Mouse (Mus musculus): Measurements from ENCODE around the gene Igflr1. TPM values are rescaled to one million over a fixed set of nuclear protein-coding genes. Genes with fewer than 3 reads are reported as not detected.

Gene Igflr1
- polyA plus RNA-seq, 1 experiment from 2014 or later = 4.5 TPM

DNA sequence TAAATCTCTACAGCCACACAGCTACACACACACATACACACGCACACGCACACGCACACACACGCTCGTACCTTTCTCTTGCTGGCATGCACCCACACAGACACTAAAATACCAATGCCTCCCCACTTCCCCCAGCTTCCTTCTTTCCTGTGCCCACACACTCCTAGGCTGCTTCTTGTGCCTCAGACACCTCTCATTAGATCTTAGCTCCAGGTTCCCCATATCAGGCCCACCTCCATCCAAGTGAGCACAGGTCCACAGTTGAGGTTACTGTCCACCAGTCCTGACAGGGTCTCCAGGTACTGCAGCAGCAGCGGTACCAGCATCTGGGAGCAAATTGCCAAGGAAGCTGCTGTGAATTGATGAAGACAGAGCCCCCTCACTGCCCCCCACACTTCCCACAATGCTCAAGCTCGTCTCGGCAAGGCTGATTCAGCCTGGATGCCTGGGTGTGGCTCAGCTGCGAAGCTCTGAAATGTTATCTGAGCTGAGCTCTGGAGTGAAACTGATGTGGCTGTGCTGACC lies 33.9 kb upstream of the Igflr1 start:
- Histone ChIP-seq H3K36me3 (ENCODE audit: control insufficient read depth, insufficient read depth, low read length) (peaks cover 35% of the 10 kb centered on the region), H3K4me3 (ENCODE audit: low read depth, low read length) (no peak overlapping the region), H3K9ac (ENCODE audit: low read depth, low read length) (peak overlapping the region; percentile 23; the same call in 1 of the 2 replicates), H3K4me2 (ENCODE audit: low read length) (peak overlapping the region; percentile 18; the same call in 1 of the 2 replicates), H3K9me3 (replicated peaks; ENCODE audit: control insufficient read depth, low read length, poor library complexity, severe bottlenecking) (no peaks in the 10 kb centered on the region), H3K4me1 (ENCODE audit: control insufficient read depth, insufficient read depth, low read length) (peaks cover 35% of the 10 kb centered on the region), H3K27me3 (ENCODE audit: control insufficient read depth, insufficient read depth, low read depth, low read length) (no peaks in the 10 kb centered on the region), H3K27ac (ENCODE audit: low read length) (no peak overlapping the region)
- no peak for ATAC-seq
- 87% methylated on average over 9 of the region's 9 CpGs for WGBS

DNA sequence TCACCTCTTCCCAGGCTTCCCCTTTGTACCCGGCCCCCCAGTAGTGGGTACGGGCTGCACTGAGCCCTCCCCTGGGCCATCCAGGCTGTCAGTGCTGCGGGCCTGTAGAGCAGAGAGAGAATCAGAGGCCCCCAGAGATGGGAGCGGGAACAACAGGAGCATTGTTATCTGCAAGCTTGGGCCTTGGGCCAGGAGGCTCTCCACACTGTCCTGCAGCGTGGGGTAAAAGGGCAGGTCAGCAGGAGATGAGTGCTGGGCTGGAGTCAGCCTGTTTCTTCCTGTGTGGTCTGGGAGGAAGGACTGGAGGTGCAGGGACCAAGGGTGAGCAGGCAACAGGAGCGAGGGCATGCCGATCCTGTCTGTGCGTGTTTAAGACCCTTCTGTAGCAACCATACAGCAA lies 32.3 kb upstream of the Igflr1 start:
- H3K36me3 ChIP-seq (ENCODE audit: control insufficient read depth, insufficient read depth, low read length) = peaks cover 27% of the 10 kb centered on the region
- no peaks in the 10 kb centered on the region for H3K9me3 ChIP-seq (replicated peaks; ENCODE audit: control insufficient read depth, low read length, poor library complexity, severe bottlenecking)
- WGBS = 6% methylated on average over 8 of the region's 8 CpGs
- no peak for ATAC-seq
- H3K4me2 ChIP-seq (ENCODE audit: low read length) = peak overlapping the region; percentile 89
- H3K27ac ChIP-seq (ENCODE audit: low read length) = peak overlapping the region; percentile 96
- H3K4me3 ChIP-seq (ENCODE audit: low read depth, low read length) = peak overlapping the region; percentile 80
- H3K27me3 ChIP-seq (ENCODE audit: control insufficient read depth, insufficient read depth, low read depth, low read length) = no peaks in the 10 kb centered on the region
- H3K4me1 ChIP-seq (ENCODE audit: control insufficient read depth, insufficient read depth, low read length) = peaks cover 35% of the 10 kb centered on the region
- H3K9ac ChIP-seq (ENCODE audit: low read depth, low read length) = peak overlapping the region; percentile 93

DNA sequence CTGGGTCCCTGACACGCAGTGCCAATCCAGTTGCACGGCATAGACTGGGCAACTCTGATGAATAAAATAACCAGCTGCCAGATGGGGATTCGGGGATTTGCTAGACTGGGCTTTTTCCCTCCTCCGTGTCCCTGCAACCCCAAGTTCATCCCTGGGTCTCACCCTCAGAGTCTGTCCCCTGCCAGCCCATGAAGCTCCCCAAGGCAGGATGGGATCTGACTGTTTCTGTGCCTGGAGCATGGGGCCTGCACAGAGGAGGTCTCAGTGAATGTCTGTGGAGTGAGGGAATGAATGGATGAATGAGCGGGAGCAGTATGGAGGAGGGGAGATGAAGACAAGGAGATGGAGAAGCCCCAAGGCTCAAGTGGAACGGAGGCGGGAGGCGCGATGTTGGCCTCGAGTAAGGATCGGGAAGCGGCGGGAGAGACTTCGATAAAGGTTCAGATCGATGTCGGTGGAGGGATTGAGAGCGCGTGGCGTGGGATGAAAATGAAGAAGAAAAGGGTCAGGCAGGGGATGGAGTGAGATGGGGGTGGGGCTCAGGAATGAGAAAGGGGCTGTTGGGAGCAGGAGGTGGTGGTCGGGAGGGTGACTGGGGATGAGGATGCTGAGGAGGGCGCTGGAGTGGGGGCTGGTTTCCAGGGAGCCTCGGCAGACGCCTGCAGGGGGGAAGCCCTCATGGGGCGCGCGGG lies 31.1 kb upstream of the Igflr1 start:
- Histone ChIP-seq H3K27ac (ENCODE audit: low read length) (peak overlapping the region; percentile 96), H3K9ac (ENCODE audit: low read depth, low read length) (peak overlapping the region; percentile 93), H3K36me3 (ENCODE audit: control insufficient read depth, insufficient read depth, low read length) (peaks cover 17% of the 10 kb centered on the region), H3K4me3 (ENCODE audit: low read depth, low read length) (peak overlapping the region; percentile 80), H3K4me1 (ENCODE audit: control insufficient read depth, insufficient read depth, low read length) (peaks cover 35% of the 10 kb centered on the region), H3K27me3 (ENCODE audit: control insufficient read depth, insufficient read depth, low read depth, low read length) (no peaks in the 10 kb centered on the region), H3K4me2 (ENCODE audit: low read length) (peak overlapping the region; percentile 89), H3K9me3 (replicated peaks; ENCODE audit: control insufficient read depth, low read length, poor library complexity, severe bottlenecking) (no peaks in the 10 kb centered on the region)
- 2% methylated on average over 26 of the region's 26 CpGs for WGBS
- peak; percentile 49 for ATAC-seq

DNA sequence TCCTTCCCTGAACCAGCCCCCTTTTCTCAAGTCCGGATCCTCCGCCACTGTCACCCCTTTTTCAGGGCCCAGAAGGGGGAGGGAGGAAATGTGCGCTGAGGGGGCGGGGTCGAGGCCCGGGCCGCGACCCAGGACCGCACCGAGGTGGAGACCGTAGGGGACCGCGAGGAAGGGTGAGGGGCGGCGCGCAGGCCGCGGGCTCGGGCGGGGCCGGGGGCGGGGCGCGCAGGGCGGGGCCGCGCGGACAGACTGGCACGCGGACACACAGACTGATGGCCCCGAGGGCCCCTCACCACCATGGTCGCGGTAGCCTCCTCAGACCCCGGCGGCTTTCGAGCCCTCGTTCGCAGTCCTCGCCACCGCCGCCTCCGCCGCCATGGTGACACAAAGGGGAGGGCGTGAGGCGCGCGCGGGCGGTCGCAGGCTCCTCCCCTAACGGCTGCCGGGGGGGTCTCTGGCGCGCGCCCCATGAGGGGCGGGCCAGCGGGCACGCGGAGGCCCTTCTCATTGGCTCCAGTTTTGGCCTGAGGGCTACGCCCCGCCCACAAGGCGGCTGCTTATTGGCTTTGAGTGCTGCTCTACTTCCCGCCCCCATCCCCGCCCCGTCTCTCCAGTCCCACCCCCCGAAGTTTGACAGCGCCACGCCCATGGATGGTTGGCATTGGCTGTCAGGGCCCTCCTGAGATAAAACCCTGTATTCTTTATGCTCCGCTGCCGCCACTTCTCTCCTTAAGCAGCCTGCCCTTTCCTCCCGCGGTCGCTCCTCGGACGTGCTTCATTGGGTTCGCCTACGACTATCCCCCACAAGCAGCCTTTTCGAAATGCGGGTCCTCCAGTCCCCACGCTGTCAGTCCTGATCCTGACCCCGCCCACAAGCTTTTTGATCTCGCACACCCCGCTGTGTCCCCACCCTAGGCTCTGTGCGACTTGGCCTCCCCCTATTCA lies 30.3 kb upstream of the Igflr1 start, which contains the start of gene Arhgap33:
Gene Arhgap33, minus strand, starts transcription at position 428 of the 945 bp plus-strand sequence.
- peak within 1 kb of the TSS; percentile 96 for H3K27ac ChIP-seq (ENCODE audit: low read length)
- H3K9me3 ChIP-seq (replicated peaks; ENCODE audit: control insufficient read depth, low read length, poor library complexity, severe bottlenecking) = no peaks in the 10 kb centered on the region
- peak within 1 kb of the TSS; percentile 89 for H3K4me2 ChIP-seq (ENCODE audit: low read length)
- peak within 1 kb of the TSS; percentile 80 for H3K4me3 ChIP-seq (ENCODE audit: low read depth, low read length)
- ATAC-seq = peak; percentile 90
- peak within 1 kb of the TSS; percentile 93 for H3K9ac ChIP-seq (ENCODE audit: low read depth, low read length)
- H3K36me3 ChIP-seq (ENCODE audit: control insufficient read depth, insufficient read depth, low read length) = peaks cover 13% of the 10 kb centered on the region; the same call in 1 of the 2 replicates
- under 1% methylated on average over 71 of the region's 84 CpGs for WGBS
- H3K4me1 ChIP-seq (ENCODE audit: control insufficient read depth, insufficient read depth, low read length) = peaks cover 35% of the 10 kb centered on the region
- no peaks in the 10 kb centered on the region for H3K27me3 ChIP-seq (ENCODE audit: control insufficient read depth, insufficient read depth, low read depth, low read length)

DNA sequence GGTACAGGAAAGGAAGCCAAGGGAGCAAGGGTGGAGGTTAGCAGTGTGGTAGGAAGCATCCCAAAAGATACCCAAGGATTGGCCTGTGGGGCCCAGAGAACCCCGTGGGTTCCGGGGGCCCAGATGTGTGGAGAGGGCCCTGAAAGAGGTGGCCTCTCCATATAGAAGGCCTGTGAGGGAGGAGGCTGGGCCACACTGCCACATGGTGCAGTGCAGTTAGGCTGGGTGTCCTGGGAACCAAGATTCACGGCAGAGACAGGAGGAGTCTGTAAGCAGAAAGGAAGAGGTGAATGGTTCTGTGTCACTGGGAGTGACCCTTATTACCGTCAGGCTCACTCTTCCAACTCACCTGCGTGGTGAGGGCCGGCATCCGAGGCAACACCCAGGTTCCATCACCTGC lies 24.7 kb upstream of the Igflr1 start:
- Histone ChIP-seq H3K4me3 (ENCODE audit: low read depth, low read length) (no peak overlapping the region), H3K9me3 (replicated peaks; ENCODE audit: control insufficient read depth, low read length, poor library complexity, severe bottlenecking) (no peaks in the 10 kb centered on the region), H3K9ac (ENCODE audit: low read depth, low read length) (no peak overlapping the region), H3K27me3 (ENCODE audit: control insufficient read depth, insufficient read depth, low read depth, low read length) (no peaks in the 10 kb centered on the region), H3K4me2 (ENCODE audit: low read length) (no peak overlapping the region), H3K4me1 (ENCODE audit: control insufficient read depth, insufficient read depth, low read length) (peaks cover 5% of the 10 kb centered on the region; the same call in 1 of the 2 replicates), H3K36me3 (ENCODE audit: control insufficient read depth, insufficient read depth, low read length) (0 out of 2 replicates have a peak, but pooled peaks cover 7% of the 10 kb centered on the region), H3K27ac (ENCODE audit: low read length) (no peak overlapping the region)
- ATAC-seq = no peak
- 91% methylated on average over 7 of the region's 7 CpGs for WGBS

DNA sequence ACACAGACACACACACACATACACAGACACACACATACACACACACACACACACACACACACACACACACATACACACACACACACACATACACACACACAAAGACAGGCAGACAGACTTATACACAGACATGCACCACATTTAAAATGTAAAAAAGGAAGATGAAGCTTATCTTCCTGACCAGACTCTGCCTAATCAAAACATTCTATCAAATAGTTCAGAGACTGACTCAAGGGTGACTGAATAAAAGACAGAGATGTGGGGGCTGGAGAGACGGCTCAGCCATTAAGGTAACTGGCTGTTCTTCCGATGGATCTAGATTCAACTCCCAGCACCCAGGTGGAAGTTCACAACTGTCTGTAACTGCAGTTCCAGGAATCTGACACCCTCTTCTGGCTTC lies 20.9 kb upstream of the Igflr1 start:
- H3K4me3 ChIP-seq (ENCODE audit: low read depth, low read length) = no peak overlapping the region
- no peak overlapping the region for H3K4me2 ChIP-seq (ENCODE audit: low read length)
- H3K27ac ChIP-seq (ENCODE audit: low read length) = no peak overlapping the region
- H3K9me3 ChIP-seq (replicated peaks; ENCODE audit: control insufficient read depth, low read length, poor library complexity, severe bottlenecking) = no peaks in the 10 kb centered on the region
- ATAC-seq = no peak
- no peaks in the 10 kb centered on the region for H3K27me3 ChIP-seq (ENCODE audit: control insufficient read depth, insufficient read depth, low read depth, low read length)
- 0 out of 2 replicates have a peak, but pooled peaks cover 7% of the 10 kb centered on the region for H3K36me3 ChIP-seq (ENCODE audit: control insufficient read depth, insufficient read depth, low read length)
- no peak overlapping the region for H3K9ac ChIP-seq (ENCODE audit: low read depth, low read length)
- no peaks in the 10 kb centered on the region for H3K4me1 ChIP-seq (ENCODE audit: control insufficient read depth, insufficient read depth, low read length)
- WGBS = 93% methylated on average over 2 of the region's 2 CpGs

DNA sequence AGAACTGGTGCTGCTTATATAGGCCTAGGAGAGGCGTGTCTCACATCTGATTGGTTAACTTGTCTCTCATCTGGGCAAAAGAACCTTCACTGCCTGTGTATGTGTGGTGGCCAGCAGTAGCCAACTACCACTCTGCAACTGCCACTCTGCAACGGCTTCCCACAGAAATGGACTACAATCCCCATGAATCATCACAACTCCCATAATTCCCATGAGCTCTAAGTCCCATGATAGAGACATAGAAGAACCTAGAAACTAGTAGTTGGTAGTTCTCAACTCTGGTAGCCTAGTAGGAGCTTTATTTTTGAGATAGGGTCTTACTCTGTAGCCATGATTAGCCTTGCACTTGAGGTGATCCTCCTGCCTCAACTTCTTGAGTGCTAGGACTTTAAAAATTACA lies 15.3 kb upstream of the Igflr1 start:
- ATAC-seq = no peak
- no peaks in the 10 kb centered on the region for H3K9me3 ChIP-seq (replicated peaks; ENCODE audit: control insufficient read depth, low read length, poor library complexity, severe bottlenecking)
- peaks cover 11% of the 10 kb centered on the region for H3K4me1 ChIP-seq (ENCODE audit: control insufficient read depth, insufficient read depth, low read length)
- WGBS = 91% methylated on average over 1 of the region's 2 CpGs
- H3K27me3 ChIP-seq (ENCODE audit: control insufficient read depth, insufficient read depth, low read depth, low read length) = no peaks in the 10 kb centered on the region
- no peak overlapping the region for H3K4me3 ChIP-seq (ENCODE audit: low read depth, low read length)
- H3K36me3 ChIP-seq (ENCODE audit: control insufficient read depth, insufficient read depth, low read length) = peaks cover 2% of the 10 kb centered on the region
- H3K9ac ChIP-seq (ENCODE audit: low read depth, low read length) = no peak overlapping the region
- H3K27ac ChIP-seq (ENCODE audit: low read length) = no peak overlapping the region
- H3K4me2 ChIP-seq (ENCODE audit: low read length) = no peak overlapping the region

DNA sequence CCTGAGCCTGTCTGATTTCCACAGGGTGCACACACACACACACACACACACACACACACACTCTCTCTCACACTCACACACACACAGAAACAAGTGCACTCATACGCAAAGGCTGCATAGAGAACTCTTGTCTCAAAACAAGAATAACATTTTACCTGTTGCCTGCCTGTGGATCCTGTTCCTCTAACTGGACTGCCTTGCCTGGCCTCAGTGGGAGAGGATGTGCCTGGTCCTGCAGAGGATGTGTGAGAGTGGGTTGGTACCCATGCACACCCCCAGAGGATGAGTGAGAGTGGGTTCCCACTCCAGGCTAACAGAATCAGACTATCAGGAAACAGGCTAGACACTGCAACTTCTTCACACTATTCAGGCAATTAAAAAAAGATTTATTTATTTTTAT lies 14.6 kb upstream of the Igflr1 start:
- H3K9ac ChIP-seq (ENCODE audit: low read depth, low read length) = no peak overlapping the region
- peaks cover 11% of the 10 kb centered on the region for H3K4me1 ChIP-seq (ENCODE audit: control insufficient read depth, insufficient read depth, low read length)
- H3K36me3 ChIP-seq (ENCODE audit: control insufficient read depth, insufficient read depth, low read length) = peaks cover 8% of the 10 kb centered on the region
- 95% methylated on average over 1 of the region's 1 CpGs for WGBS
- H3K4me2 ChIP-seq (ENCODE audit: low read length) = no peak overlapping the region
- ATAC-seq = no peak
- no peak overlapping the region for H3K27ac ChIP-seq (ENCODE audit: low read length)
- H3K4me3 ChIP-seq (ENCODE audit: low read depth, low read length) = no peak overlapping the region
- no peaks in the 10 kb centered on the region for H3K27me3 ChIP-seq (ENCODE audit: control insufficient read depth, insufficient read depth, low read depth, low read length)
- no peaks in the 10 kb centered on the region for H3K9me3 ChIP-seq (replicated peaks; ENCODE audit: control insufficient read depth, low read length, poor library complexity, severe bottlenecking)

Data from midbrain, embryonic 16.5 days (tissue).